Mouse (Mus musculus): Measurements from ENCODE around the gene 2310011J03Rik.

2310011J03Rik gene

DNA sequence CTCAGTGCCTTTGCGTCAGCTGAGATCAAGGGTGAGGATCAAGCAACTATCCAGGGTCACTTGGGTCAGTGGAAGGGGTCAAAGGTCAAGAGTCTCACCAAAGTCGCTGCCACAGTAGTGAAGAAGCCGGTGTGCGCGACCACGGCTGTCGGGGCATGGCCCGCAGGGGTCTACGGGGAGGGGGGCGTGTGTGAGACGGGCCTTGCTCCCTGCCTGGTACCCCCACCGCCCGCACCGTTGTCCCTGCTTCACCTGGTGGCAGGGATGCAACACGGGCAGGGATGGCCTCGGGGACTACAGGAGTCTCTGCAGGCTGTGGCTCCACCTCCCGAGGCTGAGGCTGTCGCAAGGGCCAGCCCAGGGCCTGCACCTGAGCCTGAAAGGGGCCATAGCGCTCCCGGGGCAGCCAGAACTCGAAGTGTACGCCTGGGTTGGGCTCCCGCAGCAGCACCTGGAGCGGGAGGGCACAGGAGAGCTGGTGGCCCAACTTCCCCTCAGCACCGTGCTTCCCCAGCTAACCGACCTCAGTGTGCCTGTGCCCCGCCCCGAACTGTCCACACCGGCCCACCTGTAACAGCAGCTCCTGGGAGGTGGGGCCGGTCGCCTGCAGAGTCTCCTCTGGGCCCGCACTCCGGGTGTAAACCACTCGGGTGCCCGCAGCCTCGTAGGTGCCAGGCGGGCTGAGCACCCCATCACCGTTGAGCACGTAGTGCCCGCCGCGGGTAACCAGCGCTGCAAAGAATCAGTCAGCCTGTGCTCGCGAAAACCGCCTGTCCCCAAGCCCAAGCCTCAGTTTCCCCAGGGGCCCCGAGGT lies 21.4 kb upstream of the 2310011J03Rik start:
- no peak for DNase-seq (ENCODE audit: low spot score)

DNA sequence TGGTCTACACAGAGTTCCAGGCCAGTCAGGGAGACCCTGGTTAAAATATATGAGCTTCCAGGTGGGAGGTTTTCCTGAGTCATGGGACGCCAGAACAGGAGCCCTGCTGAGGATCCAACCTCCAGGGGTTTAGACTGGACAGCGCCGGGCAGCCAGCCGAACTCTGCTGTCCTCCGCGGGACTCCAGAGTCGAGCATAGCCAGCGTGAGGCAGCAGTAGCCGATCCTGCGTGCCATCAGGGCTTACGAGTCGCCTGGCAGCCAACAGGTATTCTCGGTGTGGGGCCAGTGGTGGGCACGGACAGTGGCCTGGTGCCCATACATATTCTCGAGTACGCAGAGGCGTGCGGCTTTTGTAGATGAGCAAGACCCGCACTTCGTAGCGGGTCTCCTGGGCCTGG lies 20.7 kb upstream of the 2310011J03Rik start:
- DNase-seq (ENCODE audit: low spot score), result no peak

DNA sequence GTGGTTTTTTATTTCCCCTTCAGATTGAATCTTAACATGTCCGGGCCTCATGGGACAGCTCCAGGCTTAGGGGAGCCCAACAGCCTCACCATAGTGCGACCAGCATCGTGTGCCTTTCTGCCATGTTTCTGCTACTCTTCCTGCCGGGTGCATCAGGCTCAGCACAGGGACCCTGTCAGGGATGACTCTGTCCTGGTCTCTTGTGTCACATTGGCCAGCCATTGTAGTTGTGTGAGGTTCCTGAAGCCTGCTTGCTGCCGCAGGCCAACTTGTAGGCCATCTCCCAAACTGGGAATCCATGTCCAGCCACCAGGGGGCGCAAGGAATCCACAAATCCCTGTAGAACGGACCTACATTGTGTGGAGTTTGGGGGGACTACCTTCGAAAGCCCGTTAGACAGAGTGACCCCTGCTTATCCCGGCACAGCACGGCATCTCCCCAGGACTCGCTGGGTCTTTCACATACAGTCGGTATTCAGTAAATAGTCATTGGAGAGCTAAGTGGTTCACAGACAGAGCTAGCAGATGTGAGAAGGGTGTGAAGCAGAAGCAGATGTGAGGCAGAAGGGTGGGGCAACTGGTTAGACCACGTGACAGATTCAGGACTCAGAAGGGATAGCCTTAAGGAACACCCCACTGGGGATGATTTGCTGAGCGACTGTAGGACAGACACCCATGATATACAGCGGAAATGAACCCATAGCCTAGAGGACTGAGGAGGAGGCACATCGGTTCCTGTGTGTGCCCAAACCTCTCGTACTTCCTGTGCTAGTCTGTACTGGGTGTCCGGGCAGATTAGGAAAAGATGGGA lies 19.8 kb upstream of the 2310011J03Rik start:
- no peak for DNase-seq (ENCODE audit: low spot score)

DNA sequence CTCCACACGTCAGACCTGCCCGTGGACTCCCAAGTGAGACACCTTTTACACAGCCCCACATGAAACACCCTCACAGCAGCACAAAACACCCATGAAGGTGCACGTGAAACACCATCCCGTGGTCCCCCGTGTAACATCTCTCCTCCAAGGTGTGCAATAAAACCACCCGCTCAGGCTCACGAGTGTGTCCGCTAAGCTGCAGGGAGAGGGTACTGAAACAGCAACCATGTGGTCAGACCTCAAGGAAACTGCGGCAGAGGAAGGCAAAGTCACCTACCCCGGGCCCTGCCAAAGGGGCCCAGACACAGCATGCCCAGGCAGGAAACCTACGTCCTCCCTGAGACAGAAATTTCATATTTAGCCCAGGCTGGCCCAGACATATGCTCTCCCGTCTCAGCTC lies 15.9 kb upstream of the 2310011J03Rik start:
- no peak for DNase-seq (ENCODE audit: low spot score)

DNA sequence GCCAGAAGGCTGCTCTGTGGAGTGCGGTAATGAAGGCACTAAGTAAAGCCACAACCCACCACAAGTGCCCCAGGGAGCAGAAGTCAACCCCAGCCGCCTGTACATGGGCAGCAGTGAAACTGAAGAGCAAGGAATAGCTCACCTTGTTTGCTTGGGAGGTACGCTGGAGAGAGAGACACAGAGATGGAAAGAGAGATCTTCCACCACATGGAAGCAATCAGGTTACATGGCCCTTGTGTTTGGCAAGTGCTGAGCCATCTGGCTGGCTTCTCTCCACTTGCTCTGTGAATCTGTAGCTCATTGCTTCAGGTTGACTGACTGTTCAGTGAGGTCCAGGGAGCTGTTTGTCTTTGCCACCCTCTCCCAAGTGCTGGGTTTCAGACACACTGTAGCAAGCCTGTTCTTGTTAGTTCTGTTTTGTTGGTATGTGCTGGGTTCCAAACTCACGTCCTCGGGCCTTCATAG lies 12.2 kb upstream of the 2310011J03Rik start:
- DNase-seq (ENCODE audit: low spot score), result no peak

DNA sequence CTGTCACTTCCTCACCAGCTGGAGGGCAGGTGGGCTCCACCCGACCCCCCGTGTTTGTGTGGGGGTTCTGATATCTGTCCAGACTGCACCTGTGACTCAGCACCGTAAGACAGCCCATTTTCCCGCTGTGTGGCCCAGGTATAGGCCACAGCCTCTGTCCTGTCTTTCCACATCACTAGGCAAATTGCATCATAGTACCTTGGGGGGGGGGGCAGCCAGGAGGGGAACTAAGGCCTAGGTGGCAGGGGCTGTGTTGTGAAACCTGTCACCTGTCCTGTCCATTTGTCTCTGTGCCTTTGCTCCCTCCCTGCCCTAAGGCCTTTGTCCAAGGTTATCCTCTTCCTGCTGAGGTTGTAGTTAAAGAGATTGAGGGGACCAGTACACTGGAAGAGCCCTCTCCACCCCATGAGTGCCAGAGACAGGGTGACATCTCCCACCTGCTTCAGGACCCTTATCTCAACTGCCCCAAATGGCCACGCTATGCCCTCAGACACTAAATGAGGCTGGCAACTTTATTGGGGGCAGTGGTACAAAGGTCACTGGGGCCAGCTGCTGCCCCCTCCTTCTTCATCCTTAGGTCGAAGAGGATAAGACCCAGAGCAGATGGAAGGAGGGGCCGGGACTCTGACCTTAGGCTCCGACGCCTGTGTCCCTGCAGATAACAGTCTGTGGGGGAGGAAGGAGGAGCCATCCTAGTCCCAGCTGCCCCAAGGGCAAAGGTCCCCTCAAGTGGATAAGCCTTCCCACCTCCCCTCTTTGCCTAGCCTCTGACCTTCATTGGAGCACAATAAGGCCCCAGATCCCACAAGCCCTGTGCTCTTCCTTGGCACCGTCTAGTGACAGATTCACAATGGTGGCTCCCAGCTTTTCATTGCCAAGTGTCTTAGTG lies 11.5 kb upstream of the 2310011J03Rik start:
- DNase-seq (ENCODE audit: low spot score), result no peak

DNA sequence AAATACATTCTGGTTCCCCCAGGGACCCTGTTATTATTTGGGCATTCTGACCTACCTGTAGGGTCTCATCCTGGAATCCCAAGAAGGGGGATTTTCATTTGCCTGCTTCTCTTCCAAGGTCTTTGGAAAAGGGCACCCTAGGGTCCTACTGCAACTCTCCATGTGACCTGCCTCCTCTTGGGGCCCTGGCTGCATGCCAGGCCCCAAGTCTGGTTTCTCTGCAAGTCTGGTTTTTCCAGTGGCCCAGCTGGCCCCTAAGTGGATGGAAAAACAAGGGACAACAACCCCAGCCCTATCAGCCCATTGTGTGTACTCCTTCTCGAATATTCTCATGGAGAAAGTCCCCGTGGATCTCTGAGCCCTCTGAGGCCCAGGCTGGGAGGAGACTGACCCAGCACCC lies 10.6 kb upstream of the 2310011J03Rik start:
- no peak for DNase-seq (ENCODE audit: low spot score)

DNA sequence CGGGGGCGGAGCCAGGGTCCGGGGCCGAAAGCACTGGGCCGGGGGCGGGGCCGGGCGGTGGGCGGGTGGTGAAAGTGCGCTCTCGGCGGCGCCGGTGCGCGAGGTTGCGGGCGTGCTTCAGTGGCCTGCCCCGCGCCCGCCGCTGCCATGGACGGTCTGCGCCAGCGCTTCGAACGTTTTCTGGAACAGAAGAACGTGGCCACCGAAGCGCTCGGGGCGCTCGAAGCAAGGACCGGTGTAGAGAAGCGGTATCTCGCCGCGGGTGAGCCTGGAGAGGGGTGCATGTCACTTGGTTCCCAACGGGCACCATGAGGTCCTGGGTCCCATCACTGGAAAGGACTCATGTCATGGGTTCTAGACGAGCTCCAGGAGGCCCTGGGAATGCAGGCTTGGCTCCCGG lies 9.7 kb upstream of the 2310011J03Rik start:
- no peak for DNase-seq (ENCODE audit: low spot score)

DNA sequence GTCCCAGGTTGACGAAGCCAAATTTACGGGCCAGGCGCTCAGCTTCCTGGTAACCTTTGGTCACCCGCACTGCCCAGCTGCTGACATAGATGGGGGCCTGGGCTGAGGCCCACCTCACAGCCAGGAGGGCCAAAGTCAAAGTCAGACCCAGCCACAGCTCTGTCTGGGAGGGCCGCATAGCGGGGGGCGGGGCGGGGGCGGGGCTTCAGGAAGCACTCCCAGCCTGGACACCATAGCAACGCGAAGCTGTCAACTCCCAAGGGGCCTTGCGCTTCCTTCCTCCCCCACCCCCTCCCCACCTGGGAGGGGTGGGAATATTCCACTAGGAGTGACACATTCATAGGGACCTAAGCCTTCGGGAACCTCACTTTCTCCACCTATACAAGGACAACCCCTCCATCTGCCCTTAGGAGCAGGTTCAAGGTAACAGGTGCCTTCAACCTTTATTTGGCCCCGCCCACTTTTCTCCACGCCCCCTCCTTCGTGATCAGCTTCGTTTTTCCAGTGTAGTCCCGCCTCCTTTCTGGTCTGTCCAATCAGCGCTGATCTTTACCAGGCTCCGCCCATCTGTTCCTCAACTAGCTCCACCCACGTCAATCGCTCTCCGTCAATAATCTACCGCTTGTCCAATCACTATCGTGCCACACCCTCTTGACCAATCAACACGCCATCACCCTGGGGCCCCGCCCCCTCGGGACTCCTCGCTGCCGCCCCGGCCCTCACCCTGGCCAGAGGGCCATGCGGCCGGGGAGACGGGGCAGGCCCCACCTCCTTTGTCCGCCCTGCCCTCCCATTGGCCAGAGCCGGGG lies 9.1 kb upstream of the 2310011J03Rik start, which contains the start of the genes Pcsk4 and Reep6:
Pcsk4 (minus strand) TSS at position 226 of the 809 bp plus-strand sequence.
Reep6 (plus strand) TSS at position 681 of the 809 bp plus-strand sequence.
- DNase-seq (ENCODE audit: low spot score), result peak; percentile 97

DNA sequence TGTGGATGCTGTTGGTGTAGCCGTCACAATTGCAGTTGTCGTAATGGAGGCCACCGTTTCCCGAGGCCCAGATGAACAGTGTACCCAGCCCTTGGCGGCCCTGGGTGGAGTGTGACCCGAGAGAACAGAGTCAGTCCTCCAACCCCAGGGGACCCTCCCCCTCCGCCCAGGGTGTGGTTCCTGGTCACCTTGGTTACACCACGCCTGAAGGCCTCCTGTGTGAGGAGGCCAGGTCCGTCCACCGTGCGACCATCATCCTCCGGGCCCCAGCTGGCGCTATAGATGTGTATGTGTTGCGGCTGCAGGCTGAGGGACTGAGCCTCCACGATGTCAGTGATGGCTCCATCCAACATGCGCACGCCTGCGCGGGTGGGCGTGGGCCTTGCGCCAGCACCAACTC lies 4.7 kb upstream of the 2310011J03Rik start:
- no peak for DNase-seq (ENCODE audit: low spot score)

DNA sequence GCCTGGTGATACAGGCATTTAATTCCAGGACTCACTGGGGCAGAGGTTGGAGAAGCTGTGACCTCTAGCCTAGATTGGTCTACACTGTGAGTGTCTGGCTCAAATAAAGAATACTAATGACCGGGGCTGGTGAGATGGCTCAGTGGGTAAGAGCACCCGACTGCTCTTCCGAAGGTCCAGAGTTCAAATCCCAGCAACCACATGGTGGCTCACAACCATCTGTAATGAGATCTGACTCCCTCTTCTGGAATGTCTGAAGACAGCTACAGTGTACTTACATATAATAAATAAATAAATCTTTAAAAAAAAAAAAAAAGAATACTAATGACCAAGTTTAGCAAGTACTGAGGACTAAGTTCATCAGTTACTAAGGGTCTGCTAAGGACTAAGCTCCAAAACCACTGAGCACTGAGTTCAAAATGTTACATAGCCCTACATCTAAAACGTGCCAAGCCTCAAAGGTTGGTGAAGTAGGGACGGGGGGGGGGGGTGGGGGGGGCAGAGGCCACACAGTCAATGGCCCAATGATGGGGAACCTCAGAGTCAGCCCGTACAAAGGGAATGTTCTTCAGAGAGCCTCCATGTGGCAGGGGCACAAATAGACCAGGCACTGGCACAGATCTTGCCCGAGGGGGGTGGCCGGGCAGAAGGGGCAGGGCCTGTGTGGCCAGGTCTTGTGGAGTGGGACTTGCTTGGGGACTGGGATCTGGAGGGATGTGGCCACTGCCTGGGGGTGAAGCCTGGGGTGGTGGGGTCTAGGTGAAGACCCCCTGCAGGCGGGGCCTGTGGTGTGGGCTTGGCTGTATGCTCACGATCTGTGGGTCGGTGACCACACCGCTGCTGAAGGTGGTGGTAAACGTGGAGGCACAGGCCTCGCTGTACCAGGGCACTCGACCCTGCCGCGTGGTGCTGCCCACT lies 4.0 kb upstream of the 2310011J03Rik start:
- DNase-seq (ENCODE audit: low spot score), result no peak

DNA sequence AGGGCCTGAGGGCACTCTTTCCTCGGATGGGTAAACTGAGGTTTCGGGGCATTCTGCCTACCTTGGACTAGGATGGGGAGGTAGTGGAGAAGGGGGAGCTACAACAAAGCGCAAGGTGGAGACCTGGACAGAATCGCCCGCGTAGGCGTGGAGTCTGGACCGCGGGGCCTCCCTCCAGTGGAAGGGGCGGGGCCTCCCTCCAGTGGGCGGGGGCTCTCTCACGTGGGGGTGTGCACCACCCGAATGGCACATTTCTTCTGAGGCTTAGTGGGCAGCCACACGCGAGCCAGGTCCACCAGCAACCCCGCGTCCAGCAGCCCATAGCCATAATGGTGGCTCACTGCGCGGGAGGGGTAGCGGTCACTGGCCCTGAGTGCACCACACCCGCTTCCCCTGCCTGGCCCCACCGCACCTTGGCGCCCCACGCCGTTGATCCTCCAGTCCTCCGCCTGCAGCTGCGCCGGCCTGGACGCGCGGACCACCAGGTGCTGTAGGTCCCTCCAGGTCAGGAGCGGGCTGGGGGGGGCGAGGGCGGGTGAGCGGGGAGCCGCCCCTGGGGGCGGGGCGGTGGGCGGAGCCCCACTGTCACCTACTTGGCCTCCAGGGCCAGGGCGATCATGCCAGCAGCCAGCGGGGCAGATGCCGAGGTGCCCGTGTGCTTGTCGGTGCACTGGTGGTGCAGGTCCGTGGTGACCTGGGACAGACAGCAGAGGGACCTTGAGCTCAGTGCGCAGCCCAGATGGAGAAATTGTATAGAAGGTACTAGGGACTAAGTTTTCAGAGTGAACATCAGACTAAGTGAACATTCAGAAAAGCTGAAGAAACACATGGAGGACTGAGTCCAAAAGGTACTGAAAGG lies 3.2 kb upstream of the 2310011J03Rik start:
- no peak for DNase-seq (ENCODE audit: low spot score)

DNA sequence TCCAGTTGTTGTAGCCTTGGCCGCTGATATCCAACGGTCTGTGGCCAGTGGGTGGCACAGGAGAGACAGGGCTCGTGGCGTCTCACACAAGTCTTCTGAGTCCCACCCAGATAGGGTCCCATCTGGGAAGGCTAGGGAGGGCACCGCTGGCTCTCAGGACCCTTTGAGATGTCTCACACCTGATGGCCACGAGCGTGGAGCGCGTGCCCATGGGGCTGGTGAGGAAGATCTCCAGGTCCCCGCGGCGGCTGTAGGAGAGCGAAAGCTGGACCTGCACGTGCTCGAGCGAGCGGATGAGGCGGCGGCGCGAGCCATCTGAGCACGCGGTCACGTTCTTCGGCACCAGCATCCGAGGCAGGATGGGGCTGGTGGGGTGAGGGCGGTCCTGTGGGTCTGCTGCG lies 2.5 kb upstream of the 2310011J03Rik start:
- DNase-seq (ENCODE audit: low spot score), result no peak

DNA sequence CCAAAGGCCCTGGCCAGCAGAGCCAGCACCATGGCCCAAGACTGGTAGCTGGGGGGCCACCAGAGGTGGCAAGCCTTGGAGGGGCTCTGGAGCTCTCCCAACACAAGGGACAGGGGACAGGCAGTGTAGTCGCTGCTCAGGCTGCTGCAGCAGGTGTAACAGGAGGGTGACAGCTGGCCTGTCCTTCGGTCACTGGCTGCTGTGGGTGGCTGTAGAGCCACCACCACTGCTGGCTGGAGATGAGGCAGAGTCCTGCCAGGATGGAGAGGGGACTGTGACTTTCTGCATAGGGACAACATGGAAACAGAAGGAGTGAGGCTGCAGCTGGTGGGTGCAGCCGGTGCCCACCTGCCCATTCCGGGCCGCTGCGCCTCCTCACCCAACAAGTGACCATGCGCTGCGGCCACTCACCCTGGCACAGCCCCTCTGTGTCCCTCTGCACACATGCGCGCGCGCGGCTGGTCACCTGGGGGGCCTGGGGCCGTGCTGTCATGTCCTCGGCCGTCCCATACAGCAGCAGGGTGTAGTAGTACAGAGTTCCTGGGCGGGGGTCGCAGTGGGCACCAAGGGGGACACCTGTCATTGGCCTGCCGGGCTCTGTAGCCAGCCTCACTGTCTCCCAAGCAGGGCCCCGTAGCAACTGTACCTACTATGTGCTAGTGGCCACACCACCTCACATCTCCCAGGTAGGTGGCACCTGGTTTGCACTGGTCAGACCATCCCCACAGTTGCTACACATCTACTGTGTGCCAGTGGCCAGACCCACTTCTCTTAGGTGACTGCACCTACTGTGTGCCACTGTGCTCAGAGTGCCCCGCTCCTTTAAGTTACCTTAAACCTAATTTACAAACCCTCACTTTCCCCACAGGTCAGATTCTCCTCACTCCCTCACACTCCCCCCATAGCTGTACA lies 1.6 kb upstream of the 2310011J03Rik start:
- no peak for DNase-seq (ENCODE audit: low spot score)

DNA sequence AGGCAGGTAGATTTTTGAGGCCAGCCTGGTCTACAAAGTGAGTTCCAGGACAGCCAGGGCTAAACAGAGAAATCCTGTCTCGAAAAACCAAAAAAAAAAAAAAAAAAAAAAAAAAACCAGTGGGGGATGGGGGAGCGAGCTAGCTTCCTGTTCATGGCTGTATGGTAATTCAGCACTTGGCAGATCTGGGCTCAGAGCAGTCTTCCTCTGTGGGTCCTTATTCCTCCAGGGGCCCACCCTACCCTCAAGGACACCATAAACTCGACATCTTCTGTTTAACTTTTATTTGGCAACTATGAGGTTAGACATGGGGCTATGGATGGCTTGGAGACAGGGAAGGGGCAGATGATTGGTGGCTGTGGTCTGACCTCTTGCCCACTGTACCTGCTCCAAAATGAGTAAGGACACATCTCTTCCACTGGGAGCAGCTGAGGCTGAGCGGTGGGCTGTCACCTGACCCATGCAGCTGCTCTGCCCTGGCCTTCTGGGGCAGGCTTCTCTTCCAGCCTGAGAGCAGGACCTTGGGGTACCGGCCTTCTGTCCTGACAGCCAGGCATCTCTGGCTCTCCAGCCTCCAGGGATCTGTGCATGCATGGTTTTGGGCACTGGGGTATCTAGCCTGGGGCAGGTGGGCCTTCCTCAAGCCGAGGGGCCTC lies 805 bp upstream of the 2310011J03Rik start:
- DNase-seq (ENCODE audit: low spot score), result no peak

DNA sequence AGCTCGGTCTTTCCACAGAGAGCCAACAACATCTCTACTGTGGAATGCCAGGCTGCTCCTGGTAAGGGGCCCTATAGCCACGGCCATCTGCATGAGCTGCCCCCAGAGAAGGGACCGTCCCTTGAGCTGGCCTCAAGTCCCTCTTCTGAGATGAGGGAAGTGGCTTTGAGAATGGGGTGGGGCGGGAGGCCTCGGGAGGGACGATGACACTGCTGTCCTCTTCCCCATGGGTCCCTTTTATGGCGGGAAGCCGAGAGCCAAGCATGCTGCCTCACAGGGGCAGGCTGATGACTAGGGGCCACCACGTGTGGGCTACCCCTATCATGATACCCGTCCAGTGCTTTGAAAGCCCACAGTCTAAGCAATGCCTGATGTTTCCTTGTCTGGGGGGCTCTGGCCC lies 3.3 kb downstream of the 2310011J03Rik start:
- no peak for DNase-seq (ENCODE audit: low spot score)

DNA sequence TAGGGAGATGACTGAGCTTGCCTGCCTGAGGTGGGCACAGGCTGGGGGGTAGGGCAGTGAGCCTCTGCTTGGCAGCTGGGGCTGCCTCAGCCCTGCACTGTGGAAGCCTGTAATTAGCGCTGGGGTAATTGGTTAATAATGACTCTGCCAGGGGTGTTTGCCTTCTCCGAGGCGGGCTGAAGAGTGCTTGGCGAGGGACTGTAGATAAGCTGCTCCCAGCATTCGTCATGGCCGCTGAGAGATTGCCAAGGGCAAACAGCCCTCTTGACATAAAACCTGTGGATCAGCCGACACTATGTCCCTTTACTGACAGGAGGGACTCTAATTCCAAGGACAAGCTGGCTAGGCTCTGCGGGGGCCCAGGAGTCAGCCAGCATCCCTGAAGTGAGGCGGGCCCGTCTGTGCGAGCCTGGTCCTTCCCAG lies 4.0 kb downstream of the 2310011J03Rik start:
- no peak for DNase-seq (ENCODE audit: low spot score)

Data from left cerebral cortex, adult 11 months (tissue).